ENCODE assay signal across 26 mouse cellular contexts in the genomic region with DNA sequence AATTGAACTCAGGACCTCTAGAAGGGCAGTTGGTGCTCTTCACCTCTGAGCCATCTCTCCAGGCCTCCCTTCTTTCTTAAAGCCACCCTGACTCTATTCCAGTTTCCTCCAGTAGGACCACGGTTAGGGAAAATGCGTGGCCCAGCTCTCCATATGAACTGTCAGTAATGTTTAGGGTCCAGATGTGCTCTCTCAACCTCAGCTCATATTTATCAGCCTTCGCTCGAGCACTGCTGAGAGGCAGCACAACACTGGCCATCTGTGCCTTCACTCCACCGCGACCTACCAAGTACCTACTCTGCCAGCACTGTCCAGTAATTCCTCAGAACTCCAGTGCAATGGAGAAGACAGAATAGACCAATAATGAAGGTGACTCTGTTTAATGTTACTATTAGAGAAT. TPM values are rescaled to one million over a fixed set of nuclear protein-coding genes. Genes with fewer than 3 reads are reported as not detected.
"Had no signal": no experiment of that assay in that cellular context is flagged by ENCODE, and none has a peak within 500 bp of the region (broad histone marks: within the 10 kb centered on the region; RNA-seq: fewer than 3 reads in every experiment).

No protein-coding gene starts in this region.

- ATAC-seq: hindbrain, postnatal 0 days; intestine, embryonic 16.5 days had no signal

- H3K9me3 ChIP-seq: heart, embryonic 13.5 days; heart, embryonic 15.5 days; hindbrain, embryonic 13.5 days; hindbrain, embryonic 15.5 days; kidney, embryonic 15.5 days; limb, embryonic 10.5 days; limb, embryonic 12.5 days had no signal

- H3K4me1 ChIP-seq: hindbrain, embryonic 13.5 days; hindbrain, embryonic 15.5 days had no signal

- H3K27ac ChIP-seq: heart, adult 2 months; heart, embryonic 13.5 days; heart, embryonic 15.5 days; hindbrain, embryonic 13.5 days; hindbrain, embryonic 15.5 days; hindbrain, postnatal 0 days; kidney, embryonic 15.5 days; kidney, postnatal 0 days; limb, embryonic 10.5 days; limb, embryonic 12.5 days had no signal

- H3K9ac ChIP-seq: heart, embryonic 13.5 days; heart, embryonic 15.5 days; hindbrain, embryonic 13.5 days; hindbrain, embryonic 15.5 days; kidney, embryonic 15.5 days; limb, embryonic 12.5 days had no signal

- H3K27me3 ChIP-seq: hindbrain, embryonic 15.5 days had no signal

- H3K36me3 ChIP-seq: heart, embryonic 13.5 days; heart, embryonic 15.5 days; hindbrain, embryonic 13.5 days; hindbrain, embryonic 15.5 days; kidney, embryonic 15.5 days; limb, embryonic 10.5 days; limb, embryonic 12.5 days had no signal

- H3K4me2 ChIP-seq: heart, embryonic 11.5 days; heart, embryonic 13.5 days; heart, embryonic 15.5 days; hindbrain, embryonic 13.5 days; hindbrain, embryonic 15.5 days; kidney, embryonic 15.5 days; limb, embryonic 12.5 days had no signal

- DNase-seq: gastrocnemius, postnatal 14 days; gastrocnemius, postnatal 36 days; heart, adult 11 months; heart, adult 2 months; heart, postnatal 14 days; heart, postnatal 36 days; kidney, adult 11 months; kidney, adult 2 months; kidney, adult 9 months; kidney, postnatal 14 days; kidney, postnatal 36 days; layer of hippocampus, adult 9-11 months; layer of hippocampus, postnatal 36 days; liver had no signal

- H3K4me3 ChIP-seq: heart, adult 2 months; heart, embryonic 13.5 days; heart, embryonic 15.5 days; hindbrain, embryonic 13.5 days; hindbrain, embryonic 15.5 days; kidney, embryonic 15.5 days; limb, embryonic 10.5 days; limb, embryonic 12.5 days had no signal

RNA-seq across cellular contexts. Expression of gene Wnt11, which starts 12.0 kb away (rescaled TPM):
- total RNA-seq: hematopoietic stem cell, adult 5-6 weeks had no signal
